Mouse (Mus musculus) cerebellum, postnatal 10 days (tissue): ENCODE measurements around the gene Ttc30a2.

ENCODE experiments used
- DNase-seq, 2 experiments: peaks; one replicate each; pipeline ENCODE4 v3.0.0; 2021; ENCODE audit warnings: mixed read lengths in 2 of 2

Ttc30a2 gene

GRCm38 (mm10) chr2:75977752-75978368 lies at the start of gene Ttc30a2:
TSS of gene Ttc30a2 (minus strand) at chr2:75978170.
- peak; percentile 43 to 54 for DNase-seq

- DNase-seq, result peak; percentile 38 to 59
Observed at GRCm38 (mm10) chr2:76016890-76017289, 38.9 kb upstream of the Ttc30a2 start.

DNA sequence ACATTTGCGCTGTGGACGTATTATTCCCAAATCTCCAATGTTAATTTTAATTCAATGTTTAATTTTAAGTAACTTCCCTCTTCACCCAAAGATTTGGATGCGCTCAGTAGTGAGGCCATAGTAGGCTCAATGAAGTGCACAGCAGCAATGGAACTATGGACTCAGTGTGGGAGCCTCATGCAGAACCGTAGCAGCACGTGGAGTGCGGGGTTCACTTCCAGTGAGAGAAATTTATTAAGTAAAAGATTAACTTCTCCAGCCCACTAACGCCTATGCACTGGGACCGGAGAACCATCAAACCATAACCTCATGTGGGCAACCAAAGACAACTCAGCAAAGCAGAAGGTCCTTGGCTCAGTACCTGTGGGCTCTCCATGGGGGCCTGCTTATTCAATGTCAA lies 38.2 kb upstream of the Ttc30a2 start:
- no peak for DNase-seq

- no peak for DNase-seq
Observed at GRCm38 (mm10) chr2:76015460-76015859, 37.5 kb upstream of the Ttc30a2 start.

DNA sequence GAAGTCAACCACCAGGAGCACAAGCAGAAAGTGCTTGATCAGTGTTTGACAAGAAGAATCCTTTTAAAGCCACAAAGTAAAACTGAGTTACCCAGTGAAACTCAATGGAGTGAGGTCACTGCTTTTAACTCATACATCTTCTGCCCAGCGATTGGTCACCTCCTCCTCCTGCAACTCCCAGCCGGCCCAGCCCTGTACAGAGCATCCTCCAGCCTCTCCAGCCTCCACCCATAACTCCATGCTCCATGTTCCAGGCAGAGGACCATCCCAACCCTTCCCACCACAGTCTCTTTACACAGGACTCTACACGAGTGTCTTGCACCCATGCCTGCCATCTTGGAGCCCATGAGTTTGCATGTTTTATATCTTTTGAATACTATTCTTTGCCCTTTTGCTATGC lies 36.7 kb upstream of the Ttc30a2 start:
- no peak for DNase-seq

DNA sequence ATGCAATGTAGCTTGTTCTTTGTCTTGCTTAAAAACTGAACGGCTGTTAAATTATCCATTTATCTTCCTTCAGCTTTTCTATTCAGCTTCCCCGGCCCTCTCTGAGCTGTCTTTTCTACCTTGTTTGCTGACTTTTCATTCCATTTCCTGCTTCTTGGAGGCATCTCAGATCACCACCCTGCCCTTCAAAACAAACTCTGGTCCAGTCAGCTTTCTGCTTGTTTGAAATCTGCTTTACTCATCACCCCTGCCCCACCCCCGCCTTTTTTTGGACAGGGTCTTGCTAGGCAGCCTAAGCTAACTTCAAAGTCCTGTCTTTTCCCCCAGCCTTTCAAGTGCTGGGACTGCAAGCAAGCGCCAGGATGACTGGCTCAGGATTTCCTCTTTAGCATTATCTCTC lies 28.2 kb upstream of the Ttc30a2 start:
- DNase-seq, result no peak

- no peak for DNase-seq
Observed at GRCm38 (mm10) chr2:76002899-76003298, 24.9 kb upstream of the Ttc30a2 start.

DNA sequence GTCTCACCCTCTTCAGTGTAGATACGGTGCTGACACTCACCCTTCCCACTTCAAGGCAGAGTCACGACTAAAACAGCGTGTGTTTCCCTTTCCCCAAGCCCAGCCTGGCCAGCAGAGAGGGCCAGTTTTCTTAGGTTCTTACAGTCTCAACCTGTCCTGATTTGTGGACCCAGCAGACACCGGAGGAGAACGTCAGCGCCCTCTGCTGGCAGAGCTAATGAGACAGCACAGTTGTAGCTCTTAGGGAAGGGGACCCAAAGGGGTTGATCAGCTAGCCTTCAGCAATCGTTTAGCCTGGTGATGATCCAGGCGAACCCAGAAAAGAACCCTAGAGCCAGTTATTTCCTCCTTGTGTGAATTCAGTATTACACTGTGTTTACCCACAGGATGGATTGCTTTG lies 23.4 kb upstream of the Ttc30a2 start:
- peak; percentile 82 to 86 for DNase-seq

- DNase-seq, result peak; percentile 28 to 37
Observed at GRCm38 (mm10) chr2:75999636-76000035, 21.7 kb upstream of the Ttc30a2 start.

- DNase-seq, result peak; percentile 80 to 87
Observed at GRCm38 (mm10) chr2:75998692-75999091, 20.7 kb upstream of the Ttc30a2 start.

GRCm38 (mm10) chr2:75997726-75998125 lies 19.8 kb upstream of the Ttc30a2 start:
- DNase-seq, result peak in 1 of 2 experiments; percentile 18

DNA sequence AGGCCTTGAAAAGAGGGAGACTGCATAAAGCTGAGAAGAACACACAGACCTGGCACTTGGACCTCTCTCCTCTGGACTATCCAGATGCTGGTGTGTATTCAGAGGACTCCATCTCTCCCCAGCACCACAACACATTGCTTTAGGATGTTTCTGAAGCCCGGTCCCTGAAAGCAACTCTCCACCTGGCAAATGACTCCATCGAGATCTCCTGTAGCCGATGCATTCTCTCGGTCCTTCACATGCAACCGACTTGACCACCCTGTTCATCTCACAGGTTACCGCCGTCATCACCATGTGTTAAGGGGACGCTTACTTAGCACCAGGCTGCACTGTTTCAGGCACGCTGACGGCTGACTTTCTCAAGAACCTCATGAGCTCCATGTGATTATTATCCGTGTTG lies 16.9 kb upstream of the Ttc30a2 start:
- no peak for DNase-seq

GRCm38 (mm10) chr2:75991581-75992205 lies 13.7 kb upstream of the Ttc30a2 start:
- DNase-seq, result no peak

- peak; percentile 87 to 88 for DNase-seq
Observed at GRCm38 (mm10) chr2:75990885-75991539, 13.0 kb upstream of the Ttc30a2 start.

DNA sequence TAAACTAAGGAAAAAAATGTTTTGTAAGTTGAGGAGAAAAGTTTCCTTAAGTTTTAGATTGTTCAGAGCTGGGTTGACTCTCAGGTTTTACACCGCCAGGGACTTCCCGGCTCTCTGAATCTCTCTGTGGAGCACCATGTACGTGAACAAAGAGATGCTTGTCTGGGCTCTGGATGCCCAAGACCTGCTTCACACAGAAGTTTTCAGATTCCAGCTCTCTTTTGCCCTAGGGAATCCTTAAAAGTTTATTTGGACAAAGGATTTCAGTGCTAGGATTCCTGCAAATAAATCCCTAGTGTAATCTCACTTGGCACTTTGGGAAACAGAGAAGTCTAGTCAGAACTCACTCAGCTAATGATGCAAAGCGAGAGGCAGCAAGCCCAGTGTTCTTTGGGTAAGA lies 11.7 kb upstream of the Ttc30a2 start:
- DNase-seq, result no peak

DNA sequence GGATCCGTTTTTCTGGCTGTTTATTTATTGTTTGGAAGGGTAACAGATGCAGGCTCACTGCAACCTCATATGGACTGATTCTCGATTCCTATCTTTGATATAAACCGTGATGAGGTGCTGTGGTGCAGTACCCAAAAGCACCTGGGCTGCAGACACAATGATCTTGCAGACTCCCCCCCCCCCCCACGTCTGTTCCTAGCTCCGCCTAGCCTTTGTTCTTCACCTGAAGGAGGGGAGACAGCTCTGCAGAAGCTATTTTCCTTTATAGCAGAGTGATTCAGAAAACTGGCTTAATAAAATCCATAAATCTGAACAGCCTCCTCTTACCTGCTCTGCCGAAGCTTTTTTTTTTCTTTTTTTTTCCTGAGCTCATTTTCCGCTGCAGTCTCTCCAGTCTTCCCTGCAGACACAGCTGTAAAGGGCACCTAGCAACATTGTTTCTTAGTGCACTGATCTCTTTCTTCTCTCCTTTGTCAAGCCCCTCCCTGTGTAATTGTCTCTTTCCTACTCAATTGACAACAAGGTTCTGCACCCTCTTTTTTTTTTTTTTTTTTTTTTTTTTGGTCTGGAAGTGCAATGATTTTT lies 10.9 kb upstream of the Ttc30a2 start:
- peak in 1 of 2 experiments; percentile 15 for DNase-seq

DNA sequence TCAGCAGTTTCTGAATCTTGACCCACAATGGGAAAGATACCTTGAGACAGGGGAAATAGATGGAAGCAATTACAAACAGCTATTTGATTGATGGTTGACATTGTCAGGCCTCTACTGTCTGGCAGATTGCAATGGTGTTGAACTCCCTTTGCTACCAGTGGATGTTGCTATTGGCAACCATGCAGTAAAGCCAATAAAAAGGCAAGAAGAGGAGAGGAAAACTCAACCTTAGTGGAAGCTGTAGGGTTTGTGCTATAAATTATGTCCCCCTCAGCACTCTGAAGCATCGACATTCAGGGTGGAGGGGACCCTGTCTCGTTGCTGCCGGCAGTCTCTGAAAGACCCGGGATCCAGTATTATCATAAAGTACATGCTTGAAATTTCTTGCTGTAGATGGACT lies 10.4 kb upstream of the Ttc30a2 start:
- peak in 1 of 2 experiments; percentile 11 for DNase-seq

DNA sequence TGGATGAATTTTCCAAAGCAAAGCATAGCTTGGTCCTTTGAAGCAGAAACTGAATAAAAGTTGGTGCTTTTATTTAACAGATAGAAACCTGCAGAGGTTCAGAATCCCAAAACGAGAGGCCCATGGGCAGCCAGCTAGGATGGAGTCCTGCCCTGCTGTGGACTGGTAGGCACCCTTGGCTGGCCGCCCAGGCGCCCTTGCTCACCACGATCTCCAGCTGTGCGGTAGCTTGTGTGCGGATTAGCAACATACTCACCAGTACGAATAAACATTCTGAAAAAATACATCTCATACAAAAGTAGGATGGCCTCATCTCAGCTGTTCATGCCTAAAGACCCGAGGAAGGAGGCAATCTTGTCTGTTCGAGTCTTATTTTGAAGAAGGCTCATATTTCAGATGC lies 9.8 kb upstream of the Ttc30a2 start:
- peak; percentile 32 to 49 for DNase-seq

GRCm38 (mm10) chr2:75985124-75985523 lies 7.2 kb upstream of the Ttc30a2 start:
- peak; percentile 82 to 84 for DNase-seq

DNA sequence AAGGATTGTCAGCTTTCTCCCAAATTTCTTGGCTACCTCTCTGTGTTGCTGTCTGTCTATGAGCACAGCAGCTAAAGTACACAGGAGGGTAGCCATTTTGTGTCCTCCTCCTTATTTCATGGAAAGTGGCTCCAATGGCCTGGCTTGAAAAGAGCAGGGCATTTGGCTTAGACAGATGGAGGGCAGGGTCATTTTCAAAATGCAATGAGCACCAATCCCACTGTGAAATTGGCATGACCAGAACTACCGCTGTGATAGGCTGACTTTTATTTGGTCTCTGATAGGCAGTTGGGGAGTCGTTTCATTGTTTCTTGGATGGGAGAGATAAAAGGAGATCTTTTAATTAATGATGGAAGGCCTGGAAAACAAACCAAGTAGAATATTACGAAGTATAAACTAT lies 5.9 kb upstream of the Ttc30a2 start:
- DNase-seq, result peak; percentile 92 to 94

DNA sequence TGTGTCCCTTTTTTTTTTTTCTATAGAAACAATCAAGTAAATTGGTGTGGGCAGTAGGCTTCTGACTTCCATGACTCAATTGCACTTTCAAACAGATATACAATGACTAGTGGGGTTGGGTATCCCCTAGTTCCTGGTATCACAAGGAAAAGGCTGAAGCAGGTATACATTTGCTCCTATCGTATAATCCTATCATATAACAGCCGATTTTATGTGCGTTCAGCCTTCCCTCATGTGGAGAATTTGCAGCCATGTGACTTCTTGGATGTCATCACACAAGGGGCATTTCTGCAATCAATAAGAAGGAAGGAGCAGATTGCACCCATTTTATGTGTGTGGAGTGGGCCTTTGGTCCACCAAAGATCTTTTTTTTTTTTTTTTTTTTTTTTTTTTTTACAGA lies 5.1 kb upstream of the Ttc30a2 start:
- peak in 1 of 2 experiments; percentile 19 for DNase-seq

DNA sequence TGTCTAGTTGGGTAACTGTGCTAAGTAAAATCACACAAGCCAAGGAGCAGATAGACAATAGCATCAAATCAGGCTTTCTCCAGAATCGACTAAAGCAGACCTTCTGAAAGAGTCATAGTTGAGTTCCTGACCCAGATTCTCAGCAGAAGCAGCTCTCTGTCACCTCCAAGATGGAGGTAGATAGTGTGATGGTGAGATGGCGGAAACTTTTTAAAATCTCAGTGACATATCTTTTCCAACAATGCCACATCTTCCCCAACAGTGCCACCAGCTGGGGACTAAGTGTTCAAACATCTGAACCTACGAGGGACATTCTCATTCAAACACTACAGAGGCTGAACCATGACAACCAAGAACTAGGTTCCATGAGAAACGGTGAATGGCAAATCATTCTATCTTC lies 4.7 kb upstream of the Ttc30a2 start:
- DNase-seq, result peak in 1 of 2 experiments; percentile 26

DNA sequence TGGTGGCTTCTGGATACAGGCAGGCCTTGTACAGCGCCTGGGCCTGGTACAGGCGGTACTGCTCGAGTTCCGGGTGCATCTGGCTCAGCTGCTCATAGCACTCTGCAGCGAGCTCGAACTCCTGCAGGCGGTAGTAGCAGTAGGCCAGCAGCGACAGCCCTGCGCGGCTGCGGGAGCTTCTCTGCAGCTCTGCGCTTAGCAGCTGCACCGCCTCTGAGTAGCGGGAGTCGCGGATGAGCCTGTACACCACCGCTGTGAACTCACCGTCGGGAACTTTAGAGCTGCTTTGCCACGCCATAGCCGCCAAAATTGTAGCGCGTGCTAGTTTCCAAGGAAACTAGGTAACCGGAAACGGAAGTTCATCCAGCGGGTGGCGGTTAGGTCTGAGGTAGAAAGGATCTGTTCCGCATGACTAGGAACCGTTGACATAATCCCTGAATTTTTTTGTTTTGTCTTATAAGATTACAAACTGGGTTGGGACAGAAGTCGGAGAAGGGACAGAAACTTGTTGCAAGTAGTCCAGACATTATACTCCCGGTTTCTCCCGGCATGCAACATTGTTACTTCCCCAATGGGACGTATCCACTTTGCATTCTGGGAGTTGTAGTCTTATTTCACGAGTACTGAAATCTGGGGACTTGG lies 3.6 kb upstream of the Ttc30a2 start, which contains the start of gene Ttc30a1:
Gene Ttc30a1, minus strand, starts transcription at position 528 of the 642 bp plus-strand sequence.
- DNase-seq, result peak; percentile 88 to 91
